Mouse (Mus musculus) lung, postnatal 14 days (tissue): ENCODE measurements around the gene Rnf10.
A peak's percentile ranks its signal among the peaks of the same experiment; 100 is the strongest.

Source experiments
- DNase-seq: peaks from one replicate; pipeline ENCODE4 v3.0.0; 2021

Rnf10 gene

GRCm38 (mm10) chr5:115234519-115234918 is 38.2 kb downstream of the Rnf10 start:
- no peak for DNase-seq

- DNase-seq = no peak
Observed at GRCm38 (mm10) chr5:115233031-115233780, 39.5 kb downstream of the Rnf10 start.

- DNase-seq = no peak
Observed at GRCm38 (mm10) chr5:115232516-115232915, 40.2 kb downstream of the Rnf10 start.

- DNase-seq = no peak
Observed at GRCm38 (mm10) chr5:115231552-115232120, 41.1 kb downstream of the Rnf10 start.

GRCm38 (mm10) chr5:115230830-115231551 is 41.7 kb downstream of the Rnf10 start:
- DNase-seq = no peak

GRCm38 (mm10) chr5:115222485-115222884 is 50.2 kb downstream of the Rnf10 start:
- DNase-seq = no peak

- DNase-seq = no peak
Observed at GRCm38 (mm10) chr5:115220931-115221640, 51.6 kb downstream of the Rnf10 start.

- no peak for DNase-seq
Observed at GRCm38 (mm10) chr5:115217998-115218397, 54.7 kb downstream of the Rnf10 start.

GRCm38 (mm10) chr5:115215273-115216185 is 57.2 kb downstream of the Rnf10 start:
- DNase-seq = no peak

GRCm38 (mm10) chr5:115214864-115215263 is 57.8 kb downstream of the Rnf10 start:
- no peak for DNase-seq

GRCm38 (mm10) chr5:115212861-115213260 is 59.8 kb downstream of the Rnf10 start:
- DNase-seq = no peak

- no peak for DNase-seq
Observed at GRCm38 (mm10) chr5:115212451-115212850, 60.2 kb downstream of the Rnf10 start.

GRCm38 (mm10) chr5:115210380-115210779 is 62.3 kb downstream of the Rnf10 start:
- peak; percentile 49 for DNase-seq

GRCm38 (mm10) chr5:115208601-115209000 is 64.1 kb downstream of the Rnf10 start:
- DNase-seq = no peak

GRCm38 (mm10) chr5:115207892-115208291 is 64.8 kb downstream of the Rnf10 start:
- no peak for DNase-seq

GRCm38 (mm10) chr5:115207244-115207643 is 65.5 kb downstream of the Rnf10 start:
- DNase-seq = no peak

GRCm38 (mm10) chr5:115204562-115205311 is 68.0 kb downstream of the Rnf10 start:
- peak; percentile 42 for DNase-seq

- DNase-seq = peak; percentile 48
Observed at GRCm38 (mm10) chr5:115203735-115204561, 68.8 kb downstream of the Rnf10 start.

- no peak for DNase-seq
Observed at GRCm38 (mm10) chr5:115194626-115195221, 78.0 kb downstream of the Rnf10 start.
